Mouse (Mus musculus) CD8-positive naive resting alpha-beta T cell, adult 2 months (primary cell): ENCODE data around the gene C1qtnf7.

Source experiments
- DNase-seq, 2 experiments: peaks; one replicate each; pipeline ENCODE4 v3.0.0; 2022; ENCODE audit warnings: low read depth in 2 of 2, low spot score in 2 of 2

The C1qtnf7 gene

GRCm38 (mm10) chr5:43515401-43515976 is at the start of gene C1qtnf7:
Gene C1qtnf7, plus strand, starts transcription at chr5:43515538.
- no peak for DNase-seq

GRCm38 (mm10) chr5:43466762-43467161 is 48.6 kb upstream of the C1qtnf7 start:
- DNase-seq, result no peak

GRCm38 (mm10) chr5:43467214-43467613 is 48.1 kb upstream of the C1qtnf7 start:
- DNase-seq, result no peak

- no peak for DNase-seq
Observed at GRCm38 (mm10) chr5:43468937-43469336, 46.4 kb upstream of the C1qtnf7 start.

- no peak for DNase-seq
Observed at GRCm38 (mm10) chr5:43477953-43478352, 37.4 kb upstream of the C1qtnf7 start.

GRCm38 (mm10) chr5:43480046-43480445 is 35.3 kb upstream of the C1qtnf7 start:
- no peak for DNase-seq

GRCm38 (mm10) chr5:43480786-43481185 is 34.6 kb upstream of the C1qtnf7 start:
- DNase-seq, result no peak

- DNase-seq, result no peak
Observed at GRCm38 (mm10) chr5:43481824-43482223, 33.5 kb upstream of the C1qtnf7 start.

GRCm38 (mm10) chr5:43501887-43502286 is 13.5 kb upstream of the C1qtnf7 start:
- DNase-seq, result no peak

GRCm38 (mm10) chr5:43504243-43504786 is 11.0 kb upstream of the C1qtnf7 start:
- no peak for DNase-seq

- DNase-seq, result no peak
Observed at GRCm38 (mm10) chr5:43508470-43508869, 6.9 kb upstream of the C1qtnf7 start.

GRCm38 (mm10) chr5:43508892-43509291 is 6.4 kb upstream of the C1qtnf7 start:
- no peak for DNase-seq

GRCm38 (mm10) chr5:43511126-43511525 is 4.2 kb upstream of the C1qtnf7 start:
- DNase-seq, result no peak

GRCm38 (mm10) chr5:43516491-43516890 is 1.2 kb downstream of the C1qtnf7 start:
- DNase-seq, result no peak

GRCm38 (mm10) chr5:43517313-43517712 is 2.0 kb downstream of the C1qtnf7 start:
- DNase-seq, result no peak

GRCm38 (mm10) chr5:43519905-43520304 is 4.6 kb downstream of the C1qtnf7 start:
- no peak for DNase-seq

GRCm38 (mm10) chr5:43521369-43521768 is 6.0 kb downstream of the C1qtnf7 start:
- no peak for DNase-seq

- DNase-seq, result no peak
Observed at GRCm38 (mm10) chr5:43522866-43523265, 7.5 kb downstream of the C1qtnf7 start.

GRCm38 (mm10) chr5:43526874-43527584 is 11.7 kb downstream of the C1qtnf7 start:
- DNase-seq, result no peak

- DNase-seq, result no peak
Observed at GRCm38 (mm10) chr5:43530186-43530585, 14.8 kb downstream of the C1qtnf7 start.

GRCm38 (mm10) chr5:43530886-43531285 is 15.5 kb downstream of the C1qtnf7 start:
- no peak for DNase-seq

GRCm38 (mm10) chr5:43538322-43539167 is 23.2 kb downstream of the C1qtnf7 start:
- no peak for DNase-seq
